Mouse (Mus musculus): Measurements from ENCODE around the gene Nkx1-1. TPM values are rescaled to one million over a fixed set of nuclear protein-coding genes. Genes with fewer than 3 reads are reported as not detected.
A peak's percentile ranks its signal among the peaks of the same experiment; 100 is the strongest.

Gene Nkx1-1
- not detected in 2 replicates for total RNA-seq (2014; rRNA removed)
- polyA plus RNA-seq (2015; fragmentation: Nextera tagmentation; extraction: Ambion mirVana) = not detected in 2 replicates

- Histone ChIP-seq H3K36me3 (ENCODE audit: insufficient read depth) (no peaks in the 10 kb centered on the region), H3K9me3 (ENCODE audit: low read length) (no peaks in the 10 kb centered on the region), H3K4me2 (ENCODE audit: low read depth) (peak within 1 kb of the TSS; percentile 47), H3K27me3 (ENCODE audit: insufficient read depth, low read length) (peaks cover 78% of the 10 kb centered on the region), H3K27ac (ENCODE audit: low read depth, low read length) (no peak within 1 kb of the TSS), H3K4me1 (ENCODE audit: insufficient read depth) (no peaks in the 10 kb centered on the region; the same call in 1 of the 2 replicates), H3K9ac (peak within 1 kb of the TSS; percentile 28; the same call in 1 of the 2 replicates), H3K4me3 (ENCODE audit: low read depth, low read length) (peak within 1 kb of the TSS; percentile 29)
- TF ChIP-seq CTCF (IDR thresholded peaks at IDR 0.05; ENCODE audit: low read depth) = no peak
- DNase-seq (peak; percentile 38), ATAC-seq (no peak)
- 5% methylated on average over 82 of the region's 90 CpGs for WGBS
These were observed at the start of gene Nkx1-1 for GRCm38 (mm10) chr5:33433201-33434138. Nkx1-1 (minus strand) TSS chr5:33433976.

- Histone ChIP-seq H3K4me1 (ENCODE audit: insufficient read depth) (no peaks in the 10 kb centered on the region), H3K4me3 (ENCODE audit: low read depth, low read length) (no peak overlapping the region), H3K36me3 (ENCODE audit: insufficient read depth) (no peaks in the 10 kb centered on the region), H3K9ac (no peak overlapping the region), H3K9me3 (ENCODE audit: low read length) (no peaks in the 10 kb centered on the region), H3K4me2 (ENCODE audit: low read depth) (no peak overlapping the region), H3K27me3 (ENCODE audit: insufficient read depth, low read length) (no peaks in the 10 kb centered on the region), H3K27ac (ENCODE audit: low read depth, low read length) (no peak overlapping the region)
- 64% methylated on average over 7 of the region's 7 CpGs for WGBS
- DNase-seq (no peak), ATAC-seq (no peak)
- no peak for TF ChIP-seq CTCF (IDR thresholded peaks at IDR 0.05; ENCODE audit: low read depth)
These were observed 47.5 kb upstream of the Nkx1-1 start for GRCm38 (mm10) chr5:33481318-33481685.

- ATAC-seq = peak; percentile 48; the same call in 1 of the 2 replicates
- Histone ChIP-seq H3K27me3 (ENCODE audit: insufficient read depth, low read length) (no peaks in the 10 kb centered on the region), H3K4me2 (ENCODE audit: low read depth) (no peak overlapping the region), H3K4me1 (ENCODE audit: insufficient read depth) (no peaks in the 10 kb centered on the region), H3K36me3 (ENCODE audit: insufficient read depth) (no peaks in the 10 kb centered on the region), H3K27ac (ENCODE audit: low read depth, low read length) (no peak overlapping the region), H3K9ac (no peak overlapping the region), H3K9me3 (ENCODE audit: low read length) (no peaks in the 10 kb centered on the region), H3K4me3 (ENCODE audit: low read depth, low read length) (no peak overlapping the region)
- TF ChIP-seq CTCF (IDR thresholded peaks at IDR 0.05; ENCODE audit: low read depth) = no peak
- no peak for DNase-seq
- WGBS = 47% methylated on average over 26 of the region's 26 CpGs
These were observed 47.0 kb upstream of the Nkx1-1 start for GRCm38 (mm10) chr5:33480582-33481317.

- Histone ChIP-seq H3K27me3 (ENCODE audit: insufficient read depth, low read length) (no peaks in the 10 kb centered on the region; the same call in 1 of the 2 replicates), H3K27ac (ENCODE audit: low read depth, low read length) (no peak overlapping the region), H3K9ac (no peak overlapping the region), H3K36me3 (ENCODE audit: insufficient read depth) (no peaks in the 10 kb centered on the region), H3K4me2 (ENCODE audit: low read depth) (no peak overlapping the region), H3K9me3 (ENCODE audit: low read length) (no peaks in the 10 kb centered on the region), H3K4me1 (ENCODE audit: insufficient read depth) (no peaks in the 10 kb centered on the region), H3K4me3 (ENCODE audit: low read depth, low read length) (no peak overlapping the region)
- no peak for TF ChIP-seq CTCF (IDR thresholded peaks at IDR 0.05; ENCODE audit: low read depth)
- no peak for ATAC-seq
- 12% methylated on average over 11 of the region's 11 CpGs for WGBS
- no peak for DNase-seq
These were observed 31.7 kb upstream of the Nkx1-1 start for GRCm38 (mm10) chr5:33465464-33465863.

- DNase-seq = no peak
- no peaks in the 10 kb centered on the region for H3K9me3 ChIP-seq (ENCODE audit: low read length)
- 68% methylated on average over 7 of the region's 7 CpGs for WGBS
- no peak for ATAC-seq
- no peaks in the 10 kb centered on the region; the same call in 1 of the 2 replicates for H3K27me3 ChIP-seq (ENCODE audit: insufficient read depth, low read length)
- no peaks in the 10 kb centered on the region for H3K4me1 ChIP-seq (ENCODE audit: insufficient read depth)
- no peak overlapping the region for H3K4me3 ChIP-seq (ENCODE audit: low read depth, low read length)
- no peaks in the 10 kb centered on the region for H3K36me3 ChIP-seq (ENCODE audit: insufficient read depth)
- no peak overlapping the region for H3K4me2 ChIP-seq (ENCODE audit: low read depth)
- TF ChIP-seq CTCF (IDR thresholded peaks at IDR 0.05; ENCODE audit: low read depth) = no peak
- no peak overlapping the region for H3K9ac ChIP-seq
- no peak overlapping the region for H3K27ac ChIP-seq (ENCODE audit: low read depth, low read length)
These were observed 30.6 kb upstream of the Nkx1-1 start for GRCm38 (mm10) chr5:33464390-33464789.

GRCm38 (mm10) chr5:33459111-33459510 lies 25.3 kb upstream of the Nkx1-1 start:
- H3K4me3 ChIP-seq (ENCODE audit: low read depth, low read length) = no peak overlapping the region
- H3K9me3 ChIP-seq (ENCODE audit: low read length) = no peaks in the 10 kb centered on the region
- no peaks in the 10 kb centered on the region for H3K36me3 ChIP-seq (ENCODE audit: insufficient read depth)
- TF ChIP-seq CTCF (IDR thresholded peaks at IDR 0.05; ENCODE audit: low read depth) = no peak
- no peak for DNase-seq
- H3K4me2 ChIP-seq (ENCODE audit: low read depth) = no peak overlapping the region
- no peak overlapping the region for H3K27ac ChIP-seq (ENCODE audit: low read depth, low read length)
- no peaks in the 10 kb centered on the region for H3K4me1 ChIP-seq (ENCODE audit: insufficient read depth)
- no peaks in the 10 kb centered on the region; the same call in none of the 2 replicates for H3K27me3 ChIP-seq (ENCODE audit: insufficient read depth, low read length)
- H3K9ac ChIP-seq = no peak overlapping the region
- 73% methylated on average over 2 of the region's 2 CpGs for WGBS
- no peak for ATAC-seq

Data from forebrain, postnatal 0 days (tissue).